Mouse (Mus musculus) v-Abl transformed pro-B cells (cell line): Measurements from ENCODE around the gene Atxn1.

Source experiments
- in situ Hi-C, 2 experiments: fragments of 400-800 bp; cut with MboI; formaldehyde crosslinking; loops; one replicate each; pipeline ENCODE4 v1.15.1; 2025; ENCODE audit not compliant: unreplicated experiment in 2 of 2

Gene Atxn1

DNA sequence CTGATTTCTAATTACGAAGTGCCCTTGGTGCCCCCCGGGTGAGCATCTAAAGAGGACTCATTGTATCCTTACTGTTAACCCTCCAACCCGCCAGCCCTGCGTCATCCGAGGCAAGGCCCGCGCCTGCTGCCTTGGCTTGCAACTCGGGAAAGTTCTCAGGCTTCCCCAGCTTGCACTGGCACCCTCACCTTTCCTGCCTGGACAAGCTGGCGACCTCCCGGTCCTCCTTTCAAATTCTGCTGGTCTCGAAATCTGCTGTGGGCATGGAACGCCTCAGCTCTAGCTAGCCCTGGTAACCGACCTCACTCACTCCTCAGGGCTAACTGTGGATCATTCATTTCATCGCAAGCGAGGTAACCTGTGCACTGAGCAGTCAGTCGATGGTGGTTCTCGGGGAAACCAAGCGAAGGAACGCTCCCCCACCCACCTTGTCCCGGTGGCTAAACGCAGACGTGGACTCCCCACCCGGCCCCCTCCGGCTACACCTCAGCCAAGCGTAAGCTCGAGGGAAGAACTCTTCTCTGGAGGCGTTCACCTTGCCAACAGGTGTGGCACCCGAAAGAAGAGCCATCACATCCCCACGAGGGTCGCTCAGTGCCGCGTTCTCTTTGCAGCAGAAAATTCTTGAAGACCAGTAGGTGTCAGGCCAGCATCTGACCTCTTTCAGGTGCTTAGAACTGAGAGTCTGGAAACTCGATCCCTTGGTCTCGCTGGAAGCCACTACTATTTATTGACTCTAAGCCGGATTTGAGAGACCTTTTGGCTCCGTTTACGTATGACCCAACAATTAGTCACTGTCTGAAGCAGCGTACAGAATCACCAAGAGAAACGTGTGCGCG lies 1.0 kb upstream of the Atxn1 start:
- in situ Hi-C loops, result loop anchor here (10.0 to 25.0 kb wide), 5 partner anchors 91 to 1071 kb away; partner anchors contain the start of genes Kdm1b (in 1 of the 2), Nup153 (in 1 of the 2) and Tpmt (in 1 of the 2)

- in situ Hi-C loops, result loop anchor here (10.0 to 25.0 kb wide), 5 partner anchors 90 to 1073 kb away; partner anchors contain the start of genes Kdm1b (in 1 of the 2), Nup153 (in 1 of the 2) and Tpmt (in 1 of the 2)
These were observed 416 bp downstream of the Atxn1 start for GRCm38 (mm10) chr13:45964331-45964852.

DNA sequence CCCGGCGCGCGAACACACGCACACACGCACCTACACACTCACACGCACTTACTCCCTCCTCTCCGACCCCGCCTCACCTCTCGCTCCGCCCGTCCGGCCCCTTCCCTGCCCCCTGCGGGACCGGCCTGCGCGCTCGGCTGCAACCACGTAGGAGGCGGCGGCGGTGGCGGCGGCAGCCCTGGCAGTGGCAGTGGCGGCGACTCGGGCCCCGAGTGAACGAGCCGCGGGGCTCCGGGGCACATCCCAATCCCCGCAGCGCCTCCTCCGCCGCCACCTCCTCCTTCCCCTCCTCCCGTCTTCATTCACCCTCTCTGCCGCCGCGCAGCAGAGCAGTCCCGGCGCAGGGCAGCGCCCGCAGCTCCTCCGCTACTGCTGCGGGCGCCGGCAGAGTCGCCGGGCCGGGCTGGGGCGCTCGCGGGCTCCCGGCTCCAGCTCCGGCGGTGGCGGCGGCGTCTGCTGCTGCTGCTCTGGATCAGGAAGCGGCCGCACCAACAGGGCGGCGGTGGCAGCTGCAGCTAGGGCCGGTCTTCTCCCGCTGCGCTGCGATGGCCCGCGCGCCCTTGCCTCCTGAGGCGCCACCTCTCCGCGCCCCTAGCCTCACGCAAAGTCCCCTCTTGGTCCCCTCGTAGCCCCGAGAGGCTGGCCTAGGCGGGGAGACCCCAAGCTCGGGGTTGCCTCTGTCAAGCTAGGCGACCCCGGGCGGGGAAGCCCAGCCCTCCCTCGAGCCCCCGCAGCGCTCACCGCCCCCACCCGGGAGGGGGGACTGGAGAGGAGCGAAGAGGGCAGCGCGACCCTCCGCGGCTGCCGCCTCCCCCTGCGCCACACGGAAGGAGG lies 1.1 kb downstream of the Atxn1 start:
- in situ Hi-C loops, result loop anchor here (10.0 to 25.0 kb wide), 5 partner anchors 89 to 1074 kb away; partner anchors contain the start of genes Kdm1b (in 1 of the 2), Nup153 (in 1 of the 2) and Tpmt (in 1 of the 2)

DNA sequence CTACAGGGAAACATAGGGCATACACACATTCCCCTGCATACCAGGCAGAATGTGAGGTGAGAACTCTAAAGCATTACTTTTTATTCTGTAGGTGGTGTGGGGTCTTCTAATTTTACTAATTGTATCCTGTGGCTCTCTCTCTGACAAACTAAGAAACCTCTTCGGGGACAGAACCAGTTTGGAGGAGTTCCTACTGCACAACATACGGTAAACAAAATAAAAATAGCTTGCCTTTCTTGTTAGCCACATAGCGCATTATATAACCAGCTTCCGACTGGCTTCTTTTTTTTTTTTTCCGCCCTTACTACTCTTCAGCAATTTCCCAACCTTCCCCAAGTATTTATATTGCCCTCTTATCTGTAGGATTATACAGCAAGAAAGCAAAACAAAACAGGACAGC lies 2.0 kb downstream of the Atxn1 start:
- in situ Hi-C loops, result loop anchor here (10.0 to 25.0 kb wide), 5 partner anchors 88 to 1075 kb away; partner anchors contain the start of genes Kdm1b (in 1 of the 2), Nup153 (in 1 of the 2) and Tpmt (in 1 of the 2)

GRCm38 (mm10) chr13:45961871-45962630 lies 2.8 kb downstream of the Atxn1 start:
- in situ Hi-C loops, result loop anchor here (10.0 to 25.0 kb wide), 5 partner anchors 87 to 1075 kb away; partner anchors contain the start of genes Kdm1b (in 1 of the 2), Nup153 (in 1 of the 2) and Tpmt (in 1 of the 2)

DNA sequence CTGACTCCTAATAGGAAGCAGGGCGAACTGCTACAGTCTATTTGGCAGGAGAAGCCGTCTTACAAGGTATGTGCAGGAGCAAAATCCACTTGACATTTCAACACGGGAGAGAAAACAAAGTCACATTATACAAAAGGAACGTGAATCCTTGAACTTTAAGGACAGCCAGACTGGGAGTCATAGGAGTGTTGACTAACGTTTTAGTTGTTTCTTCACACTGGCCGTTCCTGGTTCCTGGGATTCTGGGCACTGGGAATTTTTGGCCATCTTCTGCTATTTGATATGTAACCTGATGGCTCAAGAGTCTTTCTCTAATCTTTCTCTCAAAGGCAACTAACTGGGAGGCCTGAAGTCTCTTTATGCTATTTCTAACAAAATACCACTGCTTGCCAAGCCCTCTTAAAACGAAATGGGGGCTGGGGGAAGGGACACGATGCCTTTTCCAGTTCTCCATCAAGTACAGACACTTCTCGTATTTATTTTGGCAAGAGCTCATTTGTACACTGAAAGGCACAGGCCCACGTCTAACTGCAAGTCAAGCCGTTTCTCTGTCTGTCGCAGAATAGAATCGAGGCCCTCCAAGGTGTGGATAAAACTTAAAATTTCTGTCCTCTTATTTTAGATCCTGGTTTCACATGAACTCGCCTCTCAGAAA lies 4.4 kb downstream of the Atxn1 start:
- in situ Hi-C loops, result loop anchor here (10.0 to 25.0 kb wide), 5 partner anchors 86 to 1077 kb away; partner anchors contain the start of genes Kdm1b (in 1 of the 2), Nup153 (in 1 of the 2) and Tpmt (in 1 of the 2)

DNA sequence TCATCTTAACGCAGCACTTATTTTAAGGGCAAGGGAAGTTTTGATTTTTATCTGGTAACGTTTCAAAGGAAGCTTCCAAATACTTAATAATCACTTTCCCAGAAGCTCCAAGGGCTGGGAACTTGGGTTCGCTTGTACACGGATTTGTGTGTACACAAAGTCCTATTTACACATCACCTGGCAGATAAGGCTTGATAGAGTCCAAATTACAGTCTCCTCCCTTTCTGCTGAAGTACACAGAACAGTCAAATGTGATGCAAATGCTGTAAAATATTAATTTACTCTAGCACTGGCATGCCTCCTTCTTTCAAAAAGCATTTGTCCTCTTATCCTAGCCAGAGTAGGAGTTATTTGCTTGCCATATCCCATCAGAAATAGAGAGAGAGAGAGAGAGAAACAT lies 6.5 kb downstream of the Atxn1 start:
- in situ Hi-C loops, result loop anchor here (25.0 kb wide), 3 partner anchors 729 to 1079 kb away; partner anchors contain the start of genes Kdm1b (in 1 of the 2), Nup153 (in 1 of the 2) and Tpmt (in 1 of the 2)

- in situ Hi-C loops, result loop anchor here (25.0 kb wide), 3 partner anchors 730 to 1080 kb away; partner anchors contain the start of genes Kdm1b (in 1 of the 2), Nup153 (in 1 of the 2) and Tpmt (in 1 of the 2)
These were observed 7.2 kb downstream of the Atxn1 start for GRCm38 (mm10) chr13:45957629-45958028.

- in situ Hi-C loops, result loop anchor here (25.0 kb wide), 3 partner anchors 731 to 1081 kb away; partner anchors contain the start of genes Kdm1b (in 1 of the 2), Nup153 (in 1 of the 2) and Tpmt (in 1 of the 2)
These were observed 8.5 kb downstream of the Atxn1 start for GRCm38 (mm10) chr13:45956287-45956686.

- in situ Hi-C loops, result loop anchor here (25.0 kb wide), 3 partner anchors 732 to 1082 kb away; partner anchors contain the start of genes Kdm1b (in 1 of the 2), Nup153 (in 1 of the 2) and Tpmt (in 1 of the 2)
These were observed 9.3 kb downstream of the Atxn1 start for GRCm38 (mm10) chr13:45955370-45956055.

DNA sequence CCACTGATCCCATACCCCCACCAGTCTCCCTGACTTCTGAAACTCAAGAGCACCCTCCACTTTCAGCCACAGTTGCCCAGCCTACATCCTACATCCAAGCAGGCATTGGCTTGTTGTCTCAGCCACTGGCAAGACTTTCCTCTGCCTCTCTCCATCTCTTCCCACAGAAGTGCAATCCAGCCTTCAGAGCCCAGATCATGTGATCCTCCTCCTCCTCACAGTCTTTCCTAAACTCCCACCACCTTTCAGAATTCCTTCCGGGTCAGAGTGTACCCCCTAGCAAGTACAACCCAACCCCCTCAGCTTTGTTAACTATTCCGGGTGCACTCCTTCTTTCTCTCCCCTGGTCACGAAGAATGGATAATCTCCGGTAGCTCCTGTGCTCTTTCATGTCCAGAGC lies 11.7 kb downstream of the Atxn1 start:
- in situ Hi-C loops, result loop anchor here (25.0 kb wide), 3 partner anchors 734 to 1084 kb away; partner anchors contain the start of genes Kdm1b (in 1 of the 2), Nup153 (in 1 of the 2) and Tpmt (in 1 of the 2)

DNA sequence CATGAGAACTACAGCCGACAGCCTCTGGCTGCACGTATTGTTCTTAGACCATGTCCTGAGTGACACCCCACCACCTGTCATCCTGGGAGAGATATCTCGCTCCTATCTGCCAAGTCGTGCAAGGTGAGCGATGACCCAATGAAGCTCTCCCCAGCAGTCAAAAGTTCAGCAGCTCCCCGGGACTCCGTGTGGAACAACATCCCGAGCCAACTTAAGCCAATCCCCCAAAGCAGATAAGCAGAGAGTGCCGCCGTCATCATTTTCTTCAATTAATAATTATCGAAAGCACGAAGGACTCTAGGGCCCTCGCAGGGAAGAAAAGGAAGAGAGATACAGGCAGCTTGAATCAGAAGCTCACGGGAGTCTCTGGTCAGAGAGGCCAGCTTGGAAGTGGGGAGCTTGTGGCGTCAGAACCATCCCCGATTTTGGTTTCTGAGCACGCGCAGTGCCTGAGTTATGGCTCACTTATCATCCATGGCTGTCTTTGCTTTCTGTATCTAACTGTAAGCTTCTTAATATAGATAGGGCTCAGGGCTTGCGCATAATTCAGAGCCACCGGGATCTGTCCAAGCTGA lies 13.7 kb downstream of the Atxn1 start:
- in situ Hi-C loops, result loop anchor here (25.0 kb wide), 3 partner anchors 736 to 1086 kb away; partner anchors contain the start of genes Kdm1b (in 1 of the 2), Nup153 (in 1 of the 2) and Tpmt (in 1 of the 2)

DNA sequence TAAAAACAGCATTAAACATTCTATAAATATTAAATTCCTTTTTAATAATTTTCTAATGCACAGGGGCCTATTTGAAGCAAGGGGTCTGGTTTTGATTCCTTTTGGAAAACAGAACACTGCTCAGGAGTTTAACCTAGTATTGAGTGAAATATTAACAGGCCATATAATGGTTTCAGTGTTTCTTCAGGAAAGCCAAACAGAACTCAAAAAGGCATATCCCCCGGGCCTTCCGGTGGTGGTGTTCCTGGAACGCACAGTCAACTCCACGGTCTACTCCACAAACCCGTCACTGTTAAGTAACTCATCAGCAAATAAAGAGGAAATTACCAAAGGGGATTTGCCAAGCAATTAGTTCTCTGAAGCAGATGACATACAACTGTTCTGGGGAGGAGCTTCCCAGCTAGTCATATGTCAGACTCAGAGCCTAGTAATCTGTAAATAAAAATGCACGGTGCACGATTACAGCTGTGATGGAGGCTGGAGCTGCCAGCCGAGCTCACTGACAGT lies 14.4 kb downstream of the Atxn1 start:
- in situ Hi-C loops, result loop anchor here (25.0 kb wide), 3 partner anchors 737 to 1087 kb away; partner anchors contain the start of genes Kdm1b (in 1 of the 2), Nup153 (in 1 of the 2) and Tpmt (in 1 of the 2)

GRCm38 (mm10) chr13:45946136-45946535 lies 18.7 kb downstream of the Atxn1 start:
- in situ Hi-C loops, result no loop called here

- in situ Hi-C loops, result no loop called here
These were observed 22.5 kb downstream of the Atxn1 start for GRCm38 (mm10) chr13:45942337-45942736.

DNA sequence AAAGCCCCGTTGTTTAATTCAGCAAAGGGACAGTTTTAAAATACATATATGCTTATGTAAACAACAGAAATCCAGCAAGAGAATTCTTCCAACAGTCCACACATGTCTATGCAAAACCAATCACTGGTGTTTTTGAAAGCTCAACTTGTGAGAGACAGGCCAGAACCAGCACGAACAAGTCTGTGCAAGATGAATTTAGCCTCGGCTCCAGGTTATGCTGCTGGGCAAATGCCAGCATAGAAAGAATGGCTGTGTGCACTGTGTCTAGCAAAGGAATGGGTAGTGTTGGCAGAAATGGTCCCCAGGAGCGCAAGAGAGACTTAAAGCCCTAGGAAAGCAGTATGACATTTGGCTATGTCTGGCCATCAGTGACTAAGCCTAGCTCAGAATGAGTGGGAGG lies 24.1 kb downstream of the Atxn1 start:
- in situ Hi-C loops, result no loop called here

- in situ Hi-C loops, result no loop called here
These were observed 25.2 kb downstream of the Atxn1 start for GRCm38 (mm10) chr13:45939561-45939960.
